Mouse (Mus musculus) kidney, postnatal 14 days (tissue): ENCODE measurements around the gene Mturn.

Experiments
- DNase-seq: peaks from one replicate; pipeline ENCODE4 v3.0.0; 2022; ENCODE audit warnings: mixed read lengths

Mturn gene

GRCm38 (mm10) chr6:54680891-54681745 lies at the start of gene Mturn:
Gene Mturn, plus strand, starts transcription at chr6:54681624.
- peak; percentile 99 for DNase-seq

- DNase-seq: no peak
These were observed 41.5 kb upstream of the Mturn start for GRCm38 (mm10) chr6:54639877-54640276.

- DNase-seq: no peak
These were observed 39.5 kb upstream of the Mturn start for GRCm38 (mm10) chr6:54641953-54642352.

DNA sequence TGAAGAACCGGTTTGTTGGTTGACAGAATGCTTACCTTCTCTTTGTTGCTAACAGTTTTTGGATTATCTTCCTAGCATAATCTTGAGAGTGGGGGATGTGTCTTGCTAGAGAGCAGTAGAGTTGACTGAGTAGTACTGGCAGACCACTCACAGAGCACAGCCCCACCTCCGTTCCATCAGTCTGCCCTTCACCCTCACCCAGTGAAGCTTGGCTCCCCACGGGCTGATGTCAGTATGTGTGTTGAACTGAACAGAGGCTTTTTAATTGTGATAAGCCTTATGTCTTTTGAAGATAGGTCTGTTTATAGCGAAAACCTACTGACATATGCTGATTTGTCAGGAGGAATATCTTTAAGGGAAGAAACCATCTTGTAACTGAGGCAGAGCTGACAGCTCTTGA lies 38.2 kb upstream of the Mturn start:
- no peak for DNase-seq

DNA sequence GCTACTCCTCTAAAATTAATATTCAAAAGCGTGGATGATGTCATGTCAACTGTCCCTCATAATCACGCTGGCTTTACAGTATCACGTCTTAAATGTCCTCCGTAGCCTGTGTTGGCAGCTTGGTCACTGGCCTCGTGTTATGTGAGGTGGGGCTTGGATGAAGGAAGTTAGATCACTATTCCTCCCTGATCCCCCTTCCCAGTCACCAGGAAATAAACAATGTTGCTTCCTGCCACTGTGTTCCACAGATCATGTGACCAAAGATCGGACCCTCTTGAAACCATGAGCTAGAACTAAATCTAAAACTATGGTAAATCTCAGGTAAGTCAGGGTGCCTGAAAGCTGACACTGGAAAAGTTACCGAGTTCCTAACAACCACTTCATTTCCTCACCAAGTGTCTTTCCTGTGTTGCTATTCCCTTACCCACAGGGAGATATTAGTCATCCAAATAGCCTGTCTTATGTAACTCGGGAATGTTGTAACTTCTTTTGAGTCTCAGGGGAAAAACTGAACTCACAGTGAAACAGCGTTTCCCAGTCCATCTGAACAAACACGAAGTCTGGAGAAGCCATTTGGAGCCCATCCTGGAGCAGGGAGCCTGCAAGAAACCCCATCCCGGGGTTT lies 25.8 kb upstream of the Mturn start:
- no peak for DNase-seq

GRCm38 (mm10) chr6:54657861-54658260 lies 23.6 kb upstream of the Mturn start:
- DNase-seq: no peak

DNA sequence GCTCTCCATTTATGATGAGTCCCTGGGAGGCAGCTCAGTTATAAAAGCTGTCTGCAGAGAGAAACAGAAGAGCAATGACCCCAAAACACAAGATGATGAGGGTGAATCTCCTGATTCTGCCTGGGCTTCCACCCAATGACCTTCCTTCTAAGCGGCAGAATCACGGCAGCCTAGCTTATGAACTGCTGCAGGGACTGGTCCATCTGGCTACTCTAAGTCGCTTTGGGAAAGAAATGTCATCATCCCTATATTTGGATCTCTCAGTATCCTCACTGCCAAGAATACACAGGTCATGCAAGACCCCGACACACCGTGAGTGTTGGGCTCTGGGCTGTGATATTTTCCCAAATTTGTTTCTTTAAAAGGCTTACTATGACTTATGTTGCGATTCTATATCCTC lies 11.6 kb upstream of the Mturn start:
- DNase-seq: no peak

DNA sequence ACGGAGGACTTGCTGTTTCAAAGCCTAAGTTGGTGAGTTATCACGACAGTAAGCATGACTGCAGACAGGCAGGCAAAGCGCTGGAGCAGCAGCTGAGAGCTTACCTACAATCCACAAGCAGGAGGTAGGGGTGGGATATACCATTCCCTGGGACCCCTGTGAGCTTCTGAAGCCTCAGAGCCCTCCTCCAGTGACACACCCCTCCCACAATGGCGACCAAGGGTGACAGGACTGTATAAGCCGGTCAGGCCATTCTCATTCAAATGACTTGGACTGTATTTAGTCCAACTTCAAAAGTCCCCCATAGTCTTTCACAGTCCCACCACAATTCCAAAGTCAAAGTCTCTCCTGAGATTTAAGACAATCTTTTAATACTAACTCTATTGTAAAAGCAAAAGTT lies 8.5 kb upstream of the Mturn start:
- no peak for DNase-seq

DNA sequence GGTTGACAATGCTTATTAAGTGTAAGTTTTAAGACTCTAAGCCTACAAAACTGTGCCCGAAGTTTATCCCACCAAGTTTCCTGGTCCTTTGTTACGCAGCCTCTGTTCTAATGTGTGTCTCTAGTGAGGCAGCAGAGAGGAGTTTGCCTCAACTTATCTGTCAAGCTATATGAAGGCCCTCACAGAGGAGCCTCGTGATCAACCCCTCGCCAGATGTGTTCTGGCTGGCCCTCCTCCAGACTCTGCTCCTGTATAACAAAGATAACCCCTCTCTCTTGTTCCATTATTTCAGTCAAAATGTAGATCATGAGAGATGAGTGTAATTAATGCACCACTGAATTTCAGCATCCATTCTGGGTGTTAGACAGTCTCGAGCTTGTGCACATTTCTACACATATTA lies 1.7 kb upstream of the Mturn start:
- DNase-seq: no peak

DNA sequence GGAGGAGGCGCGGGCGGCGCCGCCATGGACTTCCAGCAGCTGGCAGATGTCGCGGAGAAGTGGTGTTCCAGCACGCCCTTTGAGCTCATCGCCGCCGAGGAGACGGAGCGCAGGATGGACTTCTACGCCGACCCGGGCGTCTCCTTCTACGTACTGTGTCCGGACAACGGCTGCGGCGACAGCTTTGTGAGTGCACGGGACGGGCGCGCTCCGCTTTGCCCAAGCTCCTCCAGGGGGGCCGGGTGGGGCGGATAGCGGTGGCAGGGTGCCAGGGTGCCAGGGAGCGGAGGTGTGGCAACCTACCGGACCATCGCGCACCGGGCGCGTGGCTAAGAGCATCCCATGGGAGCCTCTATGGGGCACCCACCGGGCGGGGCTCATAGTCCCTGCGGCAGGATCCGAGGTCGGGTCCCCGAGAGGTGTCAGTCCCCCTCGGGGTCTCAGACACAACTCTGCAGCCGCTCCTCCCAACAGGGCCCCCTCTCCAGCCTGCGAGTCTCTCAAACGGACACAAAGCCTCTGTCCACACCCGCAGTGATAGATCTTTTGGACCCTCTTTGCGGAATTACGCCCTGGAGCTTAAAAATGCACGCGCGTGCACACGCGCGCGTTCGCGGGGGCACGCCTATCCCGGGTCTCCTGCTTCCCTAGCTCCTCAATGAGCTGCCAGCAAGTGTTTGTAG lies 463 bp downstream of the Mturn start:
- DNase-seq: no peak

DNA sequence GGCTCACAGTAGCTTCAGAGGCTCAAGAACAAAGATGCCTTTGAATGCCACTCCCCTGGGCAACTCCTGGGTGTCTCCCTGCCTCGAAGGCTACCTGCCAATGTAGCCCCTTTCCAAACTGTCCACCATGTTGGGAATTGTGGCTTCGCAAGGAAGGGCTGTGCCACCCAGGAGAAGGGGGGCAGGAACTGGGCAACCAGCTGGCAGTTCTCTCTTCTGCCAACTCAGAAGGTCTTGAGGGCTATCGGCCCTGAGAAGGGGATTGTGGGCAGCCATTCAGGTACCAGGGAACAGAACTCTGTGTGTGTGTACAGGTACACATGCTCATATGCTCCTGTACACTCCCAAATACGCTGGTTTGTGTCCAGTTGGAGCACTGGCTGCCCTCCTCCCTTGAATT lies 2.7 kb downstream of the Mturn start:
- no peak for DNase-seq

GRCm38 (mm10) chr6:54685103-54685502 lies 3.7 kb downstream of the Mturn start:
- DNase-seq: no peak

- DNase-seq: no peak
These were observed 4.4 kb downstream of the Mturn start for GRCm38 (mm10) chr6:54685716-54686395.

DNA sequence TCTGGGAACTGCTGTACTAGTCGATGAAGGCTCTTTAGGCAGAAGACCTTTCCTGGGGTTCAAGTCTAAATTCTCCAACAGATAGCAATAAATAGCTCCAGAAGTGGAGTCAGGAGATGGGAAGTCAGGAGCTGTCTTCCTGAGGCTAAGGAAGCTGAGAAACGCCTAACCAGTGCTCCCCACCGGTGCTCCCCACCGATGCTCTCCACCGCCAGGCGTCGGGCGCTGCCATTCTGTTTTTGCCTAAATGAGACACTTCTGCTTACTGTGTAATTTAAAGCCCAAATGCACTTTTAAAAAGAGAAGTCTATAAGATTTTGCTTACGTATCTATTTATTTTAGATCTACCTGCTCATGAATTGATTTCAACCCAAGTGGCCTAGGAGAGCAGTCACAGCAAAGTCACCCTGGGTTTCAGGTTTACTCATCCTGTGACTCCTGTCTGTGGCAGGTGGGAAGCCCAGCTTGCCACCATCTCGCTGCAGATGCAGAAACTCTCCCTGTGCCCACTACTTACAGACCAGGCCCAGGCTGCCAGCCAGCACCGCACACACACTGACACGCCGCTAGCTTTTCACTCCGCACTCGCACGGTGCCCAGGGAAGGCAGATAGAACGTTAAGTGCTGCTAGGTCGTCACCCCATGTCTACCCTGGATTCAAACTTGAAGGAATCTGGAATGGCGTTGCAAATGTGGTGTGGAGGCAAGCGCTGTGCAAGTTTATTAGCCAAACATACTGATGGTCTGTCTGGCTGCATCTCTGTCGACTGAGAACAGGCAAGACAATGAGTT lies 5.7 kb downstream of the Mturn start:
- DNase-seq: no peak

GRCm38 (mm10) chr6:54688467-54689323 lies 7.3 kb downstream of the Mturn start:
- DNase-seq: peak; percentile 61

DNA sequence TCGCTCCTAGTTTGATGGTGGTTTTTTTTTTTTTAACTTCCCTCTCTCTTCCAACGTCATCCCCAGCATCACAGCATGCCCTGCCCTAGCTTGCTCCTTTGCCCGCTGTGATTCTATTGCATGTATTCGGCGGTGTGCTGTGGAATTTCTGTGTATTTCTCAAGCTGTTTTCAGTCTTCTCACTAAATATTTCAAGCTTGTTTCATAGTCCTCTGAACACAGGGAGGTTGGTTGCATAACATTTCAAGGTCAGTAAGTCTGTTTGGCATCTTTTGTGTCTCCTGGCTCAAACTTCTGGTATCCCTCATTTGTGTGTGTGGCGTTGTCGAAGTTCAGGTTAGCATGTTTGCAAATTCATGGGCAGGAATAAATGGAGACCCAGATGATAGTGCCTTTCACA lies 8.3 kb downstream of the Mturn start:
- DNase-seq: no peak

- no peak for DNase-seq
These were observed 9.4 kb downstream of the Mturn start for GRCm38 (mm10) chr6:54690838-54691237.

- DNase-seq: no peak
These were observed 10.1 kb downstream of the Mturn start for GRCm38 (mm10) chr6:54691368-54692116.

DNA sequence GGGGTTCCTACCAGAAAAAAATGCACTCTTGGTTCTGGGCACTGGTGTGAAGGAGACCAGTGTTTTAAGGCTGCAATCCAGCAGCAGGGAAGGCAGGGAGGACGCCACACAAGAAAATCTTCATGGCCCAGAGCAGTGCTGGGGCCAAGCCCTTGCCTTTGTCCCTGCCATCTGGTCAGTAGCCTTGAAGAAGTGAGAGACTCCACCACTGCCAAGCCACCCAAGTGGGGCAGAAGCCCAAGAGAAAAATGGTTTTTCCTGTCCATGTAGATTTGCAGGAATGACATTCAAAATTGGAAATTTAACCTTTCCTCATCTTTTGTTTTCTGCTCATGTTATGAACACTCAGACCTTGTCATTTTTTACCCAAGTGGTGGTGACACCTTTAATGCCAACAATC lies 10.8 kb downstream of the Mturn start:
- DNase-seq: no peak

- DNase-seq: no peak
These were observed 11.9 kb downstream of the Mturn start for GRCm38 (mm10) chr6:54693286-54693685.
